Mouse (Mus musculus): ENCODE results near the gene Fzd1.

DNA sequence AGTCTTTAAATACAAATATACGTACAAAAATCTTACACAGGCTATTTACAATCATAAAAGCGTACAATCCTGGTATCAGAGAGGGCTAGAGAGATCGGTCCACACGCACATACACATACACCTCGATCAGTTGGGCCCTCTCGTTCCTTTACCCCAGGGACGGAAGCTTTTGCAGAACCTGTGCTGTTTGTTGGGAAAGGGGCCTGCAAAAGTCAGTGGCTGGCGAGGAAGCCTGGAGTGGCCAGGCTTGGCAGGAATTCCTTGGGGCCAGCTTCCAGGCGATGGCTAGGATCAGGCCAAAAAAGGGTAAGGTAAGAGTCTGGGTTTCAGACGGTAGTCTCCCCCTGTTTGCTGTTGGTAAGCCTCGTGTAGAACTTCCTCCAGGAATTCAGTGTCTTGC lies 2.5 kb downstream of the Fzd1 start:
- TF ChIP-seq CTCF (IDR thresholded peaks at IDR 0.05; ENCODE audit: insufficient read depth, low read length), result no peak
- TF ChIP-seq POLR2A (IDR thresholded peaks at IDR 0.05; ENCODE audit: borderline replicate concordance, extremely low read depth, low read depth, low read length), result no peak
